Mouse (Mus musculus) intestine, embryonic 15.5 days (tissue): ENCODE measurements at regions not wholly inside any gene's neighbourhood (a gene's known extent, or its start where the extent isn't known, plus 50 kb on each side); places are given as distances from the start of the nearest gene placed in this dataset.
A peak's percentile ranks its signal among the peaks of the same experiment; 100 is the strongest.

Source experiments
- ATAC-seq: fragments of 200-750 bp; cut with Nextera tagmentation; 2 replicates; pipeline ENCODE4 v1.8.0; 2017; ENCODE audit warnings: moderate TSS enrichment, moderate library complexity
- H3K27ac ChIP-seq: fragments of 300-500 bp; sonication (generic); 2 replicates; pipeline ENCODE4 v1.5.1; 2015; ENCODE audit warnings: mild to moderate bottlenecking, inconsistent platforms
- H3K27me3 ChIP-seq: fragments of 300-500 bp; sonication (generic); replicated peaks from 2 replicates; pipeline ENCODE4 v1.6.1; 2015; ENCODE audit warnings: inconsistent platforms
- H3K36me3 ChIP-seq: fragments of 300-500 bp; sonication (generic); 2 replicates; pipeline ENCODE4 v1.6.1; 2015; ENCODE audit warnings: inconsistent platforms
- H3K4me1 ChIP-seq: fragments of 300-500 bp; sonication (generic); replicated peaks from 2 replicates; pipeline ENCODE4 v1.6.1; 2015; ENCODE audit warnings: inconsistent platforms
- H3K4me2 ChIP-seq: fragments of 300-500 bp; sonication (generic); replicated peaks from 2 replicates; pipeline ENCODE4 v1.6.1; 2015; ENCODE audit warnings: mild to moderate bottlenecking, inconsistent platforms
- H3K4me3 ChIP-seq: fragments of 300-500 bp; sonication (generic); replicated peaks from 2 replicates; pipeline ENCODE4 v1.5.1; 2015; ENCODE audit warnings: inconsistent platforms
- H3K9ac ChIP-seq: fragments of 300-500 bp; sonication (generic); 2 replicates; pipeline ENCODE4 v1.6.1; 2015; ENCODE audit warnings: inconsistent platforms
- H3K9me3 ChIP-seq: fragments of 300-500 bp; sonication (generic); 2 replicates; pipeline ENCODE4 v1.6.1; 2016; ENCODE audit warnings: inconsistent platforms
- WGBS: fragments of 180-500 bp; shearing (Covaris S2); methylation state at CpG from one replicate; pipeline ENCODE4 v1.1.7; 2015; 5-methylcytosine and 5-hydroxymethylcytosine counted together

DNA sequence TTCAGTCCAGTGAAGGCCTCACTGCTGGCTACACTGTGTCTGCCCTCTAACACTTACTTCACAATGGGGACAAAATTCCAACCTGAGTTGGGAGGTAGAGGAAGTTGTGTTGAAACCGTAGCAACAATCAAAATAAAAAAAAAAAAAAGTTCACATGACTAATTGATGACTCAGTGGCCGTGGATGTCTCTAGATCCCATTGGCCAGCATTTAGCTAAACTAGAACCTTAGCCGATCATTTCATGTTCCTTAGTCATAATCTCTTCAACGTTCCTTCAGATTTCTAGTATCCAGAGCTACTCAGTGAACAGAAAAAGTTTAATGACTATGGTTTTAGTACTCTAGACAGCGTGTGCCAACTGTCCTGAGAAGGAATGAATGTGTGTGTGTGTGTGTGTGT lies 59.2 kb upstream of the Pcsk6 start:
- no peak overlapping the region for H3K4me3 ChIP-seq
- no peak overlapping the region for H3K27ac ChIP-seq
- no peaks in the 10 kb centered on the region for H3K9me3 ChIP-seq
- H3K36me3 ChIP-seq, result no peaks in the 10 kb centered on the region
- no peak overlapping the region for H3K9ac ChIP-seq
- ATAC-seq, result no peak
- 86% methylated on average over 5 of the region's 5 CpGs for WGBS
- H3K4me2 ChIP-seq, result no peak overlapping the region
- peaks cover 12% of the 10 kb centered on the region for H3K4me1 ChIP-seq
- H3K27me3 ChIP-seq, result no peaks in the 10 kb centered on the region

DNA sequence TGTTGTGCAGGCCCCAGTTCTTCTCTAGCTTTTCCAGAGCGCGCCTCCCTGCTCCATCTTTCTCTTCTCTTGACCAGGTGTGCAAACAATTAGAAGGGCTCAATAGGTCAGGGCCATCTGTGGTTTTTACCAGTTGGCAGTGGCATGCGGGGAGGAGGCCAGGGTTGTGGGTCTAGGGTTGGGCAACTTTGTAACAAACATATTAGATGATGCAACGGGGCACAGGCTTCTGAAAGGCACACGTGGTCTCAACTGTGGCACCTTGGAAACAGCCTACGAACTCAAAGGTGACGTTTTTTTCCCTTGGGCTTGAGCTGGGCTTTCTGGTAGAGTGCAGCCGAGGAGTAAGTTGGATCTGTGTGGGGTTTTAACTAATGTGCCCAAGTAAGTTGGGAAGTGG lies 58.7 kb upstream of the Pcsk6 start:
- WGBS, result 82% methylated on average over 8 of the region's 8 CpGs
- Histone ChIP-seq H3K9ac (no peak overlapping the region), H3K4me3 (no peak overlapping the region), H3K4me2 (no peak overlapping the region), H3K4me1 (peaks cover 12% of the 10 kb centered on the region), H3K9me3 (no peaks in the 10 kb centered on the region), H3K27me3 (no peaks in the 10 kb centered on the region), H3K27ac (peak overlapping the region; percentile 61; the same call in 1 of the 2 replicates), H3K36me3 (no peaks in the 10 kb centered on the region)
- peak; percentile 39 for ATAC-seq

GRCm38 (mm10) chr7:65803422-65804303 lies 57.9 kb upstream of the Pcsk6 start:
- H3K4me2 ChIP-seq, result peak overlapping the region; percentile 20
- H3K9me3 ChIP-seq, result no peaks in the 10 kb centered on the region
- no peaks in the 10 kb centered on the region for H3K27me3 ChIP-seq
- no peak overlapping the region for H3K9ac ChIP-seq
- H3K4me1 ChIP-seq, result peaks cover 12% of the 10 kb centered on the region
- H3K27ac ChIP-seq, result peak overlapping the region; percentile 61; the same call in 1 of the 2 replicates
- WGBS, result 25% methylated on average over 11 of the region's 11 CpGs
- no peak overlapping the region for H3K4me3 ChIP-seq
- ATAC-seq, result peak; percentile 88
- no peaks in the 10 kb centered on the region for H3K36me3 ChIP-seq
